In the genomic region with DNA sequence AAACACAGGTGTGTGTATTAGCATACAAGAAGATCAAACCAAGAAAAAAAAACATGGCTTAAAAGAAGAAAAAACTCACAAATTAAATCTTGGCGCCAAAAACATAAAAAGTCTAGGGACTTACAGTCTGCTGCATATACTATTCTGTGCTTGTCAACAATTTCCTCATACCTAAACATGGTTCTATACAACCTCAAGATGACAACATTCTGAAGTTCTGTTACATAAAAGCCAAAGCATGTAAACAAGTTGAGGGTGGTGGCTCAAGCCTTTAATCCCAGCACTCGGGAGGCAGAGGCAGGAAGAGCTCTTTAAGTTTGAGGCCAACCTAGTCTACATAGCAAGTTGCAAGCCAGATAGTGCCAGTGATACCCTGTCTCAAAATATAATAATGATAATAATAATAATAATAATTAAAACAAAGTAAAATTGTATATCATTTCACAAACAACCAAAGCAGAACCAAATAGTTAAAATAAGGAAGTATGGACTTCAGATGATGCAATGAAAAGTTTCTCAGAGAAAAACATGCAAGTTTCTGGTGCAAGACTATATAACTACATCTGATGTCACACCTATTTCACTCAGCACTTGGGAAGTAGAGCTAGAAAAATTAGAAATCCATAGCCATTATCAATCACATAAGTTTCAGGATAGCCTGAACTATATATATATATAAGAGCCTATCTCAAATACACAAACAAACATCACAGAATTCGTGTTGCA, we compare ENCODE assay signal across 41 mouse cellular contexts. TPM values are rescaled to one million over a fixed set of nuclear protein-coding genes. Genes with fewer than 3 reads are reported as not detected.
DNase-seq lines count a peak whose midpoint lies in the region; ATAC-seq and TF ChIP-seq lines count a peak whose summit lies in the region.
"Had no signal": no experiment of that assay in that cellular context is flagged by ENCODE, and none has a peak within 500 bp of the region (broad histone marks: within the 10 kb centered on the region; RNA-seq: fewer than 3 reads in every experiment).

No protein-coding gene starts in this region.

- no peak for TF ChIP-seq POLR2A in CH12.LX (IDR thresholded peaks at IDR 0.05; ENCODE audit: low read depth, low read length)
- no peak for TF ChIP-seq POLR2A in bone marrow, adult 2 months (IDR thresholded peaks at IDR 0.05; ENCODE audit: borderline replicate concordance, control insufficient read depth, low read depth, low read length)

- no peak for TF ChIP-seq EP300 in CH12.LX (IDR thresholded peaks at IDR 0.05; ENCODE audit: low read length)

- 0 out of 2 replicates have a peak overlapping the region, but pooled peaks have one; percentile 47 for H3K9ac ChIP-seq in CH12.LX (ENCODE audit: insufficient read depth, low read depth)
- no peak overlapping the region for H3K9ac ChIP-seq in liver, embryonic 16.5 days (ENCODE audit: low read depth, low read length)
- no peak overlapping the region for H3K9ac ChIP-seq in intestine, embryonic 15.5 days
- H3K9ac ChIP-seq: embryonic facial prominence, embryonic 15.5 days; forebrain, embryonic 12.5 days; heart, embryonic 15.5 days; midbrain, embryonic 15.5 days; neural tube, embryonic 12.5 days had no signal

- H3K4me3 ChIP-seq in CH12.LX (replicated peaks in 1 of 3; ENCODE audit: low read depth in 2 of 3, low read length in 2 of 3, poor library complexity in 1 of 3), result no peak overlapping the region
- H3K4me3 ChIP-seq in bone marrow, adult 2 months (replicated peaks; ENCODE audit: control insufficient read depth, low read depth, low read length), result peak overlapping the region; percentile 48
- no peak overlapping the region for H3K4me3 ChIP-seq in liver, embryonic 16.5 days (ENCODE audit: low read depth, low read length)
- no peak overlapping the region for H3K4me3 ChIP-seq in intestine, embryonic 15.5 days (replicated peaks)
- H3K4me3 ChIP-seq: embryonic facial prominence, embryonic 10.5 days; embryonic facial prominence, embryonic 15.5 days; forebrain, embryonic 12.5 days; heart, embryonic 10.5 days; heart, embryonic 15.5 days; midbrain, embryonic 10.5 days; midbrain, embryonic 15.5 days; myocyte; neural tube, embryonic 12.5 days had no signal

- TF ChIP-seq CTCF in CH12.LX (conservative IDR thresholded peaks at IDR 0.05 in 1 of 2, IDR thresholded peaks at IDR 0.05 in 1 of 2; ENCODE audit: low read depth in 2 of 2, low read length in 2 of 2), result no peak
- no peak for TF ChIP-seq CTCF in bone marrow, adult 2 months (IDR thresholded peaks at IDR 0.05; ENCODE audit: control insufficient read depth, insufficient read depth, low read length)

- dilution Hi-C loops in CH12.LX (cut with MboI; ENCODE audit: extremely low pct_ligation_motif_present, extremely low pct_unique_long_range_greater_than_20kb, low sequenced_read_pairs), result no loop called here

- peaks cover 13% of the 10 kb centered on the region for H3K79me2 ChIP-seq in CH12.LX (replicated peaks; ENCODE audit: control insufficient read depth, extremely low read depth, insufficient read depth, poor library complexity, severe bottlenecking)

- TF ChIP-seq RAD21 in CH12.LX (IDR thresholded peaks at IDR 0.05; ENCODE audit: low read depth, low read length), result no peak

- in situ Hi-C loops in CH12.LX (cut with MboI; ENCODE audit: low pct_ligation_motif_present, low pct_unique_long_range_greater_than_20kb, low sequenced_read_pairs), result no loop called here

- peak overlapping the region; percentile 35; the same call in 1 of the 2 replicates for H3K4me2 ChIP-seq in CH12.LX (ENCODE audit: insufficient read depth, low read depth, poor library complexity, severe bottlenecking)
- no peak overlapping the region for H3K4me2 ChIP-seq in liver, embryonic 16.5 days (ENCODE audit: low read depth, low read length)
- no peak overlapping the region for H3K4me2 ChIP-seq in intestine, embryonic 15.5 days (replicated peaks)
- H3K4me2 ChIP-seq: embryonic facial prominence, embryonic 15.5 days; forebrain, embryonic 12.5 days; heart, embryonic 15.5 days; midbrain, embryonic 15.5 days; neural tube, embryonic 12.5 days had no signal

- 64% methylated on average over 3 of the region's 3 CpGs for WGBS in bone marrow, adult 2 months
- 68% methylated on average over 3 of the region's 3 CpGs for WGBS in liver, embryonic 16.5 days (ENCODE audit: insufficient replicate concordance)
- WGBS in intestine, embryonic 15.5 days, result 83% methylated on average over 3 of the region's 3 CpGs

- H3K9me3 ChIP-seq in CH12.LX (replicated peaks; ENCODE audit: low read length), result no peaks in the 10 kb centered on the region
- no peaks in the 10 kb centered on the region for H3K9me3 ChIP-seq in liver, embryonic 16.5 days (replicated peaks; ENCODE audit: control insufficient read depth, low read length)
- H3K9me3 ChIP-seq in intestine, embryonic 15.5 days, result no peaks in the 10 kb centered on the region
- H3K9me3 ChIP-seq: embryonic facial prominence, embryonic 10.5 days; embryonic facial prominence, embryonic 15.5 days; forebrain, embryonic 12.5 days; G1E; heart, embryonic 10.5 days; heart, embryonic 15.5 days; midbrain, embryonic 10.5 days; midbrain, embryonic 15.5 days; neural tube, embryonic 12.5 days had no signal

- no peak overlapping the region for H3K27ac ChIP-seq in CH12.LX (ENCODE audit: insufficient read depth, low read depth)
- H3K27ac ChIP-seq in bone marrow, adult 2 months (ENCODE audit: control insufficient read depth, insufficient read depth, low read depth, low read length, poor library complexity), result peak overlapping the region; percentile 63; the same call in 1 of the 2 replicates
- peak overlapping the region; percentile 36 for H3K27ac ChIP-seq in liver, embryonic 16.5 days (ENCODE audit: low read length)
- H3K27ac ChIP-seq in intestine, embryonic 15.5 days, result no peak overlapping the region
- H3K27ac ChIP-seq: embryonic facial prominence, embryonic 10.5 days; embryonic facial prominence, embryonic 15.5 days; forebrain, embryonic 12.5 days; heart, embryonic 10.5 days; heart, embryonic 15.5 days; hindbrain, postnatal 0 days; macrophage; midbrain, embryonic 10.5 days; midbrain, embryonic 15.5 days; neural tube, embryonic 12.5 days had no signal

- H3K27me3 ChIP-seq in CH12.LX (replicated peaks), result no peaks in the 10 kb centered on the region
- no peaks in the 10 kb centered on the region for H3K27me3 ChIP-seq in liver, embryonic 16.5 days (ENCODE audit: control insufficient read depth, insufficient read depth, low read depth, low read length)
- H3K27me3 ChIP-seq in intestine, embryonic 15.5 days (replicated peaks), result no peaks in the 10 kb centered on the region
- H3K27me3 ChIP-seq: embryonic facial prominence, embryonic 15.5 days; forebrain, embryonic 12.5 days; heart, embryonic 15.5 days; midbrain, embryonic 15.5 days; neural tube, embryonic 12.5 days; Patski had no signal

- H3K36me3 ChIP-seq in CH12.LX (replicated peaks in 1 of 2; ENCODE audit: control insufficient read depth in 1 of 2, insufficient read depth in 1 of 2, low read length in 1 of 2), result peaks cover 0 to 2% of the 10 kb centered on the region in 2 experiments
- 0 out of 2 replicates have a peak, but pooled peaks cover 4% of the 10 kb centered on the region for H3K36me3 ChIP-seq in liver, embryonic 16.5 days (ENCODE audit: control insufficient read depth, insufficient read depth)
- H3K36me3 ChIP-seq in intestine, embryonic 15.5 days, result no peaks in the 10 kb centered on the region
- H3K36me3 ChIP-seq: embryonic facial prominence, embryonic 10.5 days; embryonic facial prominence, embryonic 15.5 days; forebrain, embryonic 12.5 days; heart, embryonic 10.5 days; heart, embryonic 15.5 days; midbrain, embryonic 10.5 days; midbrain, embryonic 15.5 days; neural tube, embryonic 12.5 days had no signal

- H3K4me1 ChIP-seq in CH12.LX (ENCODE audit: control insufficient read depth in 1 of 2, insufficient read depth in 2 of 2), result peaks cover 2 to 41% of the 10 kb centered on the region in 2 experiments; a peak in 3 of 4 replicates
- peaks cover 2% of the 10 kb centered on the region; the same call in 1 of the 2 replicates for H3K4me1 ChIP-seq in bone marrow, adult 2 months (ENCODE audit: control insufficient read depth, insufficient read depth, low read length)
- H3K4me1 ChIP-seq in liver, embryonic 16.5 days (ENCODE audit: control insufficient read depth, low read depth, low read length), result peaks cover 53% of the 10 kb centered on the region
- H3K4me1 ChIP-seq in intestine, embryonic 15.5 days (replicated peaks), result no peaks in the 10 kb centered on the region
- H3K4me1 ChIP-seq: embryonic facial prominence, embryonic 10.5 days; embryonic facial prominence, embryonic 15.5 days; forebrain, embryonic 12.5 days; heart, embryonic 10.5 days; heart, embryonic 15.5 days; midbrain, embryonic 10.5 days; midbrain, embryonic 15.5 days; neural tube, embryonic 12.5 days had no signal

- no peak for ATAC-seq in liver, embryonic 16.5 days (ENCODE audit: low read depth)
- peak; percentile 82 for ATAC-seq in monocyte, adult 5-6 weeks (replicated peaks; ENCODE audit: insufficient number of reproducible peaks, low FRiP score, low TSS enrichment, poor library complexity, severe bottlenecking)
- ATAC-seq in intestine, embryonic 15.5 days, result no peak
- ATAC-seq: hindbrain, postnatal 0 days; intestine, embryonic 16.5 days; midbrain, embryonic 15.5 days; Patski had no signal

- no peak for DNase-seq in CH12.LX (ENCODE audit: extremely low read depth)
- no peak for DNase-seq in adrenal gland, postnatal 25 days
- DNase-seq in spleen, adult 12 weeks (ENCODE audit: low spot score), result no peak
- DNase-seq: adrenal gland, postnatal 14 days; cerebellum, adult 2 months; cerebellum, postnatal 14 days; gastrocnemius, postnatal 10 days; kidney, adult 9 months; kidney, postnatal 10 days; layer of hippocampus, adult 9-11 months; lung, postnatal 10 days; right cerebral cortex, postnatal 25 days; spleen, adult 18-20 months; thymus, adult 18-20 months; thymus, postnatal 25 days had no signal

RNA-seq across cellular contexts. Expression of gene Usp32, which starts 16.5 kb away (rescaled TPM):
- total RNA-seq in CH12.LX (2012; rRNA removed) (11.0 and 11.8 TPM in 2 replicates), CH12.LX (2014; rRNA removed) (7.4 and 7.5 TPM in 2 replicates)
- 12.0 and 16.4 TPM in 2 replicates for polyA plus RNA-seq in CH12.LX (2012; ENCODE audit: insufficient read length, low read depth)
- polyA plus RNA-seq in bone marrow, adult 2 months (2011; ENCODE audit: insufficient read depth, insufficient read length, low replicate concordance, missing spikeins), result 54.3 and 64.0 TPM in 2 replicates
- polyA plus RNA-seq in liver, embryonic 16.5 days (2015; fragmentation: Nextera tagmentation; extraction: Ambion mirVana), result 11.4 and 12.2 TPM in 2 replicates
- 80.2 to 120 TPM (median 84.8 TPM) in 3 replicates for total RNA-seq in monocyte, adult 5-6 weeks (2017)
- 44.9 and 54.7 TPM in 2 replicates for total RNA-seq in adrenal gland, postnatal 25 days (2021)
- polyA plus RNA-seq in intestine, embryonic 15.5 days (2015; fragmentation: Nextera tagmentation; extraction: Ambion mirVana), result 3.4 and 4.3 TPM in 2 replicates

RNA-seq across cellular contexts. Expression of gene 1700125H20Rik, which starts 46.8 kb away (rescaled TPM):
- 0.17 TPM in 1 of 2 replicates, not detected in the other for total RNA-seq in CH12.LX (2012; rRNA removed)
- not detected in 2 replicates for total RNA-seq in CH12.LX (2014; rRNA removed)
- not detected in 2 replicates for polyA plus RNA-seq in CH12.LX (2012; ENCODE audit: insufficient read length, low read depth)
- not detected in 2 replicates for polyA plus RNA-seq in bone marrow, adult 2 months (2011; ENCODE audit: insufficient read depth, insufficient read length, low replicate concordance, missing spikeins)
- 0.14 TPM in 1 of 2 replicates, not detected in the other for polyA plus RNA-seq in liver, embryonic 16.5 days (2015; fragmentation: Nextera tagmentation; extraction: Ambion mirVana)
- not detected in 3 replicates for total RNA-seq in monocyte, adult 5-6 weeks (2017)
- total RNA-seq in adrenal gland, postnatal 25 days (2021), result 3.9 and 5.6 TPM in 2 replicates
- not detected in 2 replicates for polyA plus RNA-seq in intestine, embryonic 15.5 days (2015; fragmentation: Nextera tagmentation; extraction: Ambion mirVana)
- total RNA-seq: G1E; gastrocnemius, postnatal 10 days; heart, postnatal 25 days; hindbrain, postnatal 0 days; left cerebral cortex, adult 18-20 months; left cerebral cortex, postnatal 14 days; liver, adult 2 months had no signal
- polyA plus RNA-seq: C2C12; cerebellum, adult 2 months; G1E; gonadal fat pad, adult 2 months; heart, embryonic 10.5 days; heart, embryonic 15.5 days; intestine, embryonic 16.5 days; large intestine, adult 2 months; liver, adult 2 months; macrophage; myocyte; stomach, embryonic 16.5 days had no signal

Comparison
In these comparisons a context has a peak if more than half of its experiments do, and no peak if none do; other contexts are left out.
1. H3K27ac ChIP-seq: peak in bone marrow, adult 2 months (single experiment) and liver, embryonic 16.5 days (single experiment); none in CH12.LX (single experiment) and intestine, embryonic 15.5 days (single experiment).